Mouse (Mus musculus): ENCODE measurements around the gene Plppr1. TPM values are rescaled to one million over a fixed set of nuclear protein-coding genes. Genes with fewer than 3 reads are reported as not detected.

Gene Plppr1
- polyA plus RNA-seq, 1 experiment from 2014 or later = 0.29 TPM

GRCm38 (mm10) chr4:49075881-49076280 lies 16.8 kb downstream of the Plppr1 start:
- WGBS = 82% methylated on average over 2 of the region's 2 CpGs
- no peak for ATAC-seq (ENCODE audit: low FRiP score, low TSS enrichment)
- no peak for DNase-seq (ENCODE audit: low spot score)
- H3K9me3 ChIP-seq (ENCODE audit: control insufficient read depth, low read length) = no peaks in the 10 kb centered on the region
- H3K27me3 ChIP-seq (ENCODE audit: control insufficient read depth, insufficient read depth, low read length) = no peaks in the 10 kb centered on the region
- H3K4me2 ChIP-seq (replicated peaks; ENCODE audit: low read depth) = no peak overlapping the region
- H3K4me1 ChIP-seq (replicated peaks; ENCODE audit: control insufficient read depth, insufficient read depth) = no peaks in the 10 kb centered on the region
- no peaks in the 10 kb centered on the region for H3K36me3 ChIP-seq (ENCODE audit: control insufficient read depth, insufficient read depth, low read length)
- H3K27ac ChIP-seq (replicated peaks) = no peak overlapping the region
- TF ChIP-seq EP300 (optimal IDR thresholded peaks at IDR 0.05) = no peak
- TF ChIP-seq CTCF (IDR thresholded peaks at IDR 0.05; ENCODE audit: low read depth) = no peak
- H3K9ac ChIP-seq (ENCODE audit: low read length) = no peak overlapping the region
- no peak overlapping the region for H3K4me3 ChIP-seq (ENCODE audit: low read depth, low read length)

DNA sequence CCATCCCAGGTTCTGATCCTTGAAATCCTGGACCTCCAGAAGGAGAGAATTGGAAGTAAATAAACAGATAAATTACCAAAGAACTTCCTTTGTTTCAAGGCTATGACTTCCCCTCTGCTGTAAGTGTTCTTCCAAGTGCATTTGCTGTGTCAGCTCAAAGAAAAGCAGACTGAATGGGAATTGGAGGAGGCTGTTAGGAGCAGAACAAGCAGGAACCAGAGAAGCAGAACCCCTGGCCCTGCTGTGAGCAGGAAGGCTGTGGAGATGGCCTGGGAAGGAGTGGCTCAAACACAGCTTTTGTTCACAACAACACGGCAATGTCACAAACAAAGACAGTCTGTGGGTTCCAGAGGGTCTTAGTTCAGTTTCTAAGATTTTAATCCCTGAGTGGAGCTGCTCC lies 20.3 kb downstream of the Plppr1 start:
- Histone ChIP-seq H3K36me3 (ENCODE audit: control insufficient read depth, insufficient read depth, low read length) (no peaks in the 10 kb centered on the region), H3K9me3 (ENCODE audit: control insufficient read depth, low read length) (no peaks in the 10 kb centered on the region), H3K9ac (ENCODE audit: low read length) (no peak overlapping the region), H3K4me1 (replicated peaks; ENCODE audit: control insufficient read depth, insufficient read depth) (no peaks in the 10 kb centered on the region), H3K27me3 (ENCODE audit: control insufficient read depth, insufficient read depth, low read length) (no peaks in the 10 kb centered on the region), H3K4me3 (ENCODE audit: low read depth, low read length) (no peak overlapping the region), H3K4me2 (replicated peaks; ENCODE audit: low read depth) (no peak overlapping the region), H3K27ac (replicated peaks) (no peak overlapping the region)
- no peak for DNase-seq (ENCODE audit: low spot score)
- no peak for ATAC-seq (ENCODE audit: low FRiP score, low TSS enrichment)
- TF ChIP-seq CTCF (IDR thresholded peaks at IDR 0.05; ENCODE audit: low read depth) (no peak), EP300 (optimal IDR thresholded peaks at IDR 0.05) (no peak)
- WGBS = 44% methylated on average over 1 of the region's 1 CpGs

GRCm38 (mm10) chr4:49088205-49088604 lies 29.1 kb downstream of the Plppr1 start:
- no peaks in the 10 kb centered on the region for H3K36me3 ChIP-seq (ENCODE audit: control insufficient read depth, insufficient read depth, low read length)
- H3K27ac ChIP-seq (replicated peaks) = no peak overlapping the region
- H3K4me1 ChIP-seq (replicated peaks; ENCODE audit: control insufficient read depth, insufficient read depth) = no peaks in the 10 kb centered on the region
- H3K27me3 ChIP-seq (ENCODE audit: control insufficient read depth, insufficient read depth, low read length) = no peaks in the 10 kb centered on the region
- no peak for DNase-seq (ENCODE audit: low spot score)
- no peak overlapping the region for H3K4me2 ChIP-seq (replicated peaks; ENCODE audit: low read depth)
- H3K9me3 ChIP-seq (ENCODE audit: control insufficient read depth, low read length) = no peaks in the 10 kb centered on the region
- ATAC-seq (ENCODE audit: low FRiP score, low TSS enrichment) = no peak
- TF ChIP-seq CTCF (IDR thresholded peaks at IDR 0.05; ENCODE audit: low read depth) (no peak), EP300 (optimal IDR thresholded peaks at IDR 0.05) (no peak)
- no peak overlapping the region for H3K4me3 ChIP-seq (ENCODE audit: low read depth, low read length)
- WGBS = 55% methylated on average over 3 of the region's 3 CpGs
- no peak overlapping the region for H3K9ac ChIP-seq (ENCODE audit: low read length)

- Histone ChIP-seq H3K9me3 (ENCODE audit: control insufficient read depth, low read length) (no peaks in the 10 kb centered on the region), H3K9ac (ENCODE audit: low read length) (no peak overlapping the region), H3K4me3 (ENCODE audit: low read depth, low read length) (no peak overlapping the region), H3K36me3 (ENCODE audit: control insufficient read depth, insufficient read depth, low read length) (no peaks in the 10 kb centered on the region), H3K4me2 (replicated peaks; ENCODE audit: low read depth) (no peak overlapping the region), H3K27ac (replicated peaks) (no peak overlapping the region), H3K27me3 (ENCODE audit: control insufficient read depth, insufficient read depth, low read length) (no peaks in the 10 kb centered on the region), H3K4me1 (replicated peaks; ENCODE audit: control insufficient read depth, insufficient read depth) (no peaks in the 10 kb centered on the region)
- 97% methylated on average over 1 of the region's 1 CpGs for WGBS
- no peak for ATAC-seq (ENCODE audit: low FRiP score, low TSS enrichment)
- DNase-seq (ENCODE audit: low spot score) = no peak
- TF ChIP-seq CTCF (IDR thresholded peaks at IDR 0.05; ENCODE audit: low read depth) (no peak), EP300 (optimal IDR thresholded peaks at IDR 0.05) (no peak)
Observed at GRCm38 (mm10) chr4:49090461-49090860, 31.4 kb downstream of the Plppr1 start.

GRCm38 (mm10) chr4:49099448-49099847 lies 40.4 kb downstream of the Plppr1 start:
- Histone ChIP-seq H3K27me3 (ENCODE audit: control insufficient read depth, insufficient read depth, low read length) (no peaks in the 10 kb centered on the region), H3K4me1 (replicated peaks; ENCODE audit: control insufficient read depth, insufficient read depth) (no peaks in the 10 kb centered on the region), H3K9ac (ENCODE audit: low read length) (no peak overlapping the region), H3K4me2 (replicated peaks; ENCODE audit: low read depth) (no peak overlapping the region), H3K9me3 (ENCODE audit: control insufficient read depth, low read length) (no peaks in the 10 kb centered on the region), H3K36me3 (ENCODE audit: control insufficient read depth, insufficient read depth, low read length) (no peaks in the 10 kb centered on the region), H3K4me3 (ENCODE audit: low read depth, low read length) (no peak overlapping the region), H3K27ac (replicated peaks) (no peak overlapping the region)
- no peak for ATAC-seq (ENCODE audit: low FRiP score, low TSS enrichment)
- no peak for DNase-seq (ENCODE audit: low spot score)
- 58% methylated on average over 2 of the region's 2 CpGs for WGBS
- TF ChIP-seq EP300 (optimal IDR thresholded peaks at IDR 0.05) = no peak
- no peak for TF ChIP-seq CTCF (IDR thresholded peaks at IDR 0.05; ENCODE audit: low read depth)

GRCm38 (mm10) chr4:49101934-49102768 lies 43.1 kb downstream of the Plppr1 start:
- no peaks in the 10 kb centered on the region for H3K9me3 ChIP-seq (ENCODE audit: control insufficient read depth, low read length)
- H3K4me3 ChIP-seq (ENCODE audit: low read depth, low read length) = no peak overlapping the region
- H3K36me3 ChIP-seq (ENCODE audit: control insufficient read depth, insufficient read depth, low read length) = no peaks in the 10 kb centered on the region
- no peaks in the 10 kb centered on the region for H3K4me1 ChIP-seq (replicated peaks; ENCODE audit: control insufficient read depth, insufficient read depth)
- whole genome bisulfite sequencing = 52% methylated on average over 7 of the region's 7 CpGs
- ATAC-seq (ENCODE audit: low FRiP score, low TSS enrichment) (no peak), DNase-seq (ENCODE audit: low spot score) (no peak)
- no peak overlapping the region for H3K9ac ChIP-seq (ENCODE audit: low read length)
- no peak overlapping the region for H3K27ac ChIP-seq (replicated peaks)
- H3K4me2 ChIP-seq (replicated peaks; ENCODE audit: low read depth) = no peak overlapping the region
- TF ChIP-seq EP300 (optimal IDR thresholded peaks at IDR 0.05) (no peak), CTCF (IDR thresholded peaks at IDR 0.05; ENCODE audit: low read depth) (no peak)
- H3K27me3 ChIP-seq (ENCODE audit: control insufficient read depth, insufficient read depth, low read length) = no peaks in the 10 kb centered on the region

All from stomach, postnatal 0 days (tissue).